18 mouse cellular contexts compared by ENCODE assay signal in genomic region chr7:118428937-118429336, GRCm38 (mm10). TPM values are rescaled to one million over a fixed set of nuclear protein-coding genes. Genes with fewer than 3 reads are reported as not detected.
A peak's percentile ranks its signal among the peaks of the same experiment; 100 is the strongest.
DNase-seq lines count a peak whose midpoint lies in the region; ATAC-seq lines count a peak whose summit lies in the region.
"Had no signal": no experiment of that assay in that cellular context is flagged by ENCODE, and none has a peak within 500 bp of the region (broad histone marks: within the 10 kb centered on the region; RNA-seq: fewer than 3 reads in every experiment).

No protein-coding gene starts in this region.

- intact Hi-C loops in left cerebral cortex, postnatal 25 days (cut with DNase I) = loop anchor here (2.0 kb wide), 1 partner anchor 64 kb away; no protein-coding TSS in a partner anchor
- intact Hi-C loops in heart, postnatal 14 days (cut with DNase I) = no loop called here

- no peak overlapping the region for H3K4me3 ChIP-seq in limb, embryonic 10.5 days
- H3K4me3 ChIP-seq: gastrocnemius, adult 2 months; heart, adult 2 months; hindbrain, embryonic 15.5 days; liver, embryonic 13.5 days; midbrain, embryonic 12.5 days had no signal

- no peaks in the 10 kb centered on the region for H3K36me3 ChIP-seq in limb, embryonic 10.5 days
- H3K36me3 ChIP-seq: hindbrain, embryonic 15.5 days; liver, embryonic 13.5 days; midbrain, embryonic 12.5 days had no signal

- peak; percentile 25 for DNase-seq in adrenal gland, adult 2 months
- DNase-seq in adrenal gland, adult 8-10 months = no peak
- DNase-seq in layer of hippocampus, adult 9-10 months (ENCODE audit: low spot score) = peak; percentile 70
- DNase-seq in left cerebral cortex, postnatal 25 days (ENCODE audit: low spot score in 2 of 2) = peak; percentile 80 to 95
- no peak for DNase-seq in heart, postnatal 14 days
- DNase-seq in c-Kit-positive CD71-positive TER-119-positive erythroid progenitor cells, embryonic 14.5 days (ENCODE audit: low spot score) = no peak
- no peak for DNase-seq in limb, embryonic 10.5 days (ENCODE audit: low spot score)
- DNase-seq: cerebellum, postnatal 36 days; gastrocnemius, adult 2 months; heart, adult 2 months; kidney, adult 8-10 months; liver, embryonic 13.5 days; lung, postnatal 10 days had no signal

- H3K4me1 ChIP-seq in limb, embryonic 10.5 days = peaks cover 3% of the 10 kb centered on the region; the same call in 1 of the 2 replicates
- H3K4me1 ChIP-seq: hindbrain, embryonic 15.5 days; liver, embryonic 13.5 days; midbrain, embryonic 12.5 days had no signal

- H3K9me3 ChIP-seq in limb, embryonic 10.5 days (replicated peaks) = no peaks in the 10 kb centered on the region
- H3K9me3 ChIP-seq: hindbrain, embryonic 15.5 days; liver, embryonic 13.5 days; midbrain, embryonic 12.5 days had no signal

- ATAC-seq in frontal cortex, adult (ENCODE audit: low TSS enrichment) = peak; percentile 99

- H3K27ac ChIP-seq in limb, embryonic 10.5 days = no peak overlapping the region
- H3K27ac ChIP-seq: gastrocnemius, adult 2 months; heart, adult 2 months; hindbrain, embryonic 15.5 days; liver, embryonic 13.5 days; midbrain, embryonic 12.5 days; stomach, postnatal 0 days had no signal

- 82% methylated on average over 2 of the region's 2 CpGs for WGBS in limb, embryonic 10.5 days

- H3K27me3 ChIP-seq in limb, embryonic 10.5 days (ENCODE audit: low read depth, poor library complexity, severe bottlenecking) = no peaks in the 10 kb centered on the region
- H3K27me3 ChIP-seq: CH12.LX; hindbrain, embryonic 15.5 days; liver, embryonic 13.5 days; midbrain, embryonic 12.5 days had no signal

RNA-seq across cellular contexts. Expression of gene Syt17, which starts 19.1 kb away (rescaled TPM):
- 10 to 100 TPM in 1 of 2 experiments, 1 to 10 TPM in 1; 6.0 to 11.4 TPM for total RNA-seq in adrenal gland, adult 2 months (2021)
- 3.9 and 6.2 TPM in 2 replicates for polyA plus RNA-seq in adrenal gland, adult 2 months (2012; rRNA removed)
- 10 to 100 TPM in 2 of 4 experiments, 1 to 10 TPM in 2; 5.7 to 12.3 (median 8.6) TPM for total RNA-seq in adrenal gland, adult 8-10 months (2022)
- 10 to 100 TPM; 61.6 to 73.9 TPM for total RNA-seq in left cerebral cortex, postnatal 25 days (2021)
- total RNA-seq in heart, postnatal 14 days (2021) = 1 to 10 TPM; 2.1 to 2.9 TPM
- 1.2 and 1.3 TPM in 2 replicates for polyA plus RNA-seq in limb, embryonic 10.5 days (2016; fragmentation: Nextera tagmentation; extraction: Ambion mirVana)
- total RNA-seq: CH12.LX had no signal

Comparison
In these comparisons a context has a peak if more than half of its experiments do, and no peak if none do; other contexts are left out.
1. DNase-seq: peak in adrenal gland, adult 2 months (single experiment), layer of hippocampus, adult 9-10 months (single experiment) and left cerebral cortex, postnatal 25 days (2 of 2); none in adrenal gland, adult 8-10 months (single experiment), heart, postnatal 14 days (0 of 2), c-Kit-positive CD71-positive TER-119-positive erythroid progenitor cells, embryonic 14.5 days (single experiment) and limb, embryonic 10.5 days (single experiment).
2. RNA of gene Syt17, which starts 19.1 kb away (total RNA-seq): 61.6 to 73.9 TPM in left cerebral cortex, postnatal 25 days; 6.0 to 11.4 TPM in adrenal gland, adult 2 months, 5.7 to 12.3 TPM in adrenal gland, adult 8-10 months and 2.1 to 2.9 TPM in heart, postnatal 14 days; every median in the first group is over 4 times any median in the second.